Mouse (Mus musculus): ENCODE data around the gene Oxt.

DNA sequence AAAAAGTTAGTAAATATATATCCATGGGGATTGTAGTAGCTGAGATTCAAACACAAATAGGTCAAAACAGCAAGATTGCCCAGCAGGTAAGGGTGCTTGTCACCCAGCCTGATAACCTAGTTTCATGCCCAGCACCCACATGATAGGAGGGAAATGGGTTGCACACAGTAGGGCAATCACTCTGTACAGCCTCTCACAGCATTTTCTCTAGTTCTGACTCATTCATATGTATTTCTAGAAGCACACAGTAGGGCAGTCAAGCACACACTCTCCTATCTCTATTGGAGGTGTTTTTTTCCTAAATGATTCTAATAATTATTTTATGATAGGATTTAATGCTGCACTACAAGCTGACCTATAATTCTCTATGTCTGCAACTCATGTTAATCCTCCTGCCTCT is 6.0 kb upstream of the Oxt start:
- TF ChIP-seq CTCF (IDR thresholded peaks at IDR 0.05; ENCODE audit: extremely low read depth, insufficient read depth, insufficient read length, insufficient replicate concordance) (no peak), POLR2A (IDR thresholded peaks at IDR 0.05; ENCODE audit: low read depth, low read length) (no peak)
